Mouse (Mus musculus) small intestine, adult 2 months (tissue): ENCODE data around the gene Aif1. TPM values are rescaled to one million over a fixed set of nuclear protein-coding genes. Genes with fewer than 3 reads are reported as not detected.

Experiments used
- H3K27ac ChIP-seq: fragments of 200-500 bp; 2 replicates; pipeline ENCODE4 v1.5.1; 2012; ENCODE audit warnings: low read depth, low read length, control low read depth, inconsistent platforms; ENCODE audit not compliant: insufficient read depth
- H3K27me3 ChIP-seq: fragments of 200-500 bp; 2 replicates; pipeline ENCODE4 v1.6.1; 2012; ENCODE audit warnings: mild to moderate bottlenecking, moderate library complexity, low read length, inconsistent platforms; ENCODE audit not compliant: control insufficient read depth, insufficient read depth
- H3K36me3 ChIP-seq: fragments of 200-500 bp; 2 replicates; pipeline ENCODE4 v1.6.1; 2012; ENCODE audit warnings: mild to moderate bottlenecking, low read length, control low read depth, inconsistent platforms; ENCODE audit not compliant: control insufficient read depth, insufficient read depth
- H3K4me1 ChIP-seq: fragments of 200-500 bp; 2 replicates; pipeline ENCODE4 v1.6.1; 2012; ENCODE audit warnings: low read length, inconsistent platforms, mixed read lengths; ENCODE audit not compliant: control insufficient read depth, insufficient read depth, insufficient read length
- H3K4me3 ChIP-seq: fragments of 200-500 bp; 2 replicates; pipeline ENCODE4 v1.5.1; 2012; ENCODE audit warnings: low read depth, mild to moderate bottlenecking, control low read depth, inconsistent platforms, low read length, moderate library complexity
- CTCF ChIP-seq: fragments of 200-500 bp; IDR thresholded peaks from 2 replicates; pipeline ENCODE4 v1.5.1; 2012; ENCODE audit warnings: low read depth, mild to moderate bottlenecking, control low read depth, inconsistent platforms, low read length, moderate library complexity, mixed read lengths; ENCODE audit not compliant: insufficient replicate concordance, insufficient read length; ENCODE audit errors: extremely low read depth
- POLR2A ChIP-seq: fragments of 200-500 bp; IDR thresholded peaks from 2 replicates; pipeline ENCODE4 v1.6.1; 2012; ENCODE audit warnings: low read depth, mild to moderate bottlenecking, control low read depth, inconsistent platforms, low read length, moderate library complexity
- WGBS: fragments of 180-500 bp; shearing (Covaris S2); methylation state at CpG from one replicate; pipeline ENCODE4 v1.1.7; 2018; 5-methylcytosine and 5-hydroxymethylcytosine counted together
- polyA plus RNA-seq: library from polyadenylated mRNA; depleted of rRNA; stranded (reverse); fragments of >200 nt; gene quantifications from 2 replicates; pipeline ENCODE4 v1.2.3, GENCODE M21; 2012

Gene Aif1
- polyA plus RNA-seq, 1 experiment, result 1.6 TPM

- Histone ChIP-seq H3K27ac (peak overlapping the region; percentile 13; the same call in 1 of the 2 replicates), H3K27me3 (no peaks in the 10 kb centered on the region)
Observed at GRCm38 (mm10) chr17:35187345-35187744, 11.5 kb upstream of the Aif1 start.

GRCm38 (mm10) chr17:35186681-35187080 lies 10.8 kb upstream of the Aif1 start:
- TF ChIP-seq POLR2A, result no peak; the same call in 1 of the 2 replicates
- TF ChIP-seq CTCF, result no peak
- WGBS, result 6% methylated on average over 4 of the region's 4 CpGs
- peak overlapping the region; percentile 19; the same call in 1 of the 2 replicates for H3K27ac ChIP-seq

More at GRCm38 (mm10) chr17:35187345-35187744, 11.5 kb upstream of the Aif1 start:
- H3K4me1 ChIP-seq, result no peaks in the 10 kb centered on the region; the same call in none of the 2 replicates
- TF ChIP-seq POLR2A (no peak), CTCF (no peak)
- H3K36me3 ChIP-seq, result no peaks in the 10 kb centered on the region
- no peak overlapping the region for H3K4me3 ChIP-seq
- 70% methylated on average over 4 of the region's 4 CpGs for WGBS

GRCm38 (mm10) chr17:35185639-35186611 lies 10.1 kb upstream of the Aif1 start:
- WGBS, result 3% methylated on average over 18 of the region's 18 CpGs
- Histone ChIP-seq H3K27me3 (no peaks in the 10 kb centered on the region), H3K4me3 (peak overlapping the region; percentile 33), H3K27ac (peak overlapping the region; percentile 68), H3K36me3 (no peaks in the 10 kb centered on the region), H3K4me1 (no peaks in the 10 kb centered on the region; the same call in none of the 2 replicates)
- TF ChIP-seq CTCF (no peak), POLR2A (no peak)

More at GRCm38 (mm10) chr17:35186681-35187080, 10.8 kb upstream of the Aif1 start:
- H3K4me3 ChIP-seq, result peak overlapping the region; percentile 33
- H3K27me3 ChIP-seq, result no peaks in the 10 kb centered on the region
- H3K36me3 ChIP-seq, result no peaks in the 10 kb centered on the region
- no peaks in the 10 kb centered on the region; the same call in none of the 2 replicates for H3K4me1 ChIP-seq

GRCm38 (mm10) chr17:35180093-35180492 lies 4.2 kb upstream of the Aif1 start:
- TF ChIP-seq CTCF (no peak), POLR2A (no peak)
- H3K4me1 ChIP-seq, result no peaks in the 10 kb centered on the region
- H3K27me3 ChIP-seq, result no peaks in the 10 kb centered on the region
- WGBS, result 82% methylated on average over 5 of the region's 5 CpGs
- H3K4me3 ChIP-seq, result no peak overlapping the region
- H3K27ac ChIP-seq, result no peak overlapping the region
- H3K36me3 ChIP-seq, result no peaks in the 10 kb centered on the region

DNA sequence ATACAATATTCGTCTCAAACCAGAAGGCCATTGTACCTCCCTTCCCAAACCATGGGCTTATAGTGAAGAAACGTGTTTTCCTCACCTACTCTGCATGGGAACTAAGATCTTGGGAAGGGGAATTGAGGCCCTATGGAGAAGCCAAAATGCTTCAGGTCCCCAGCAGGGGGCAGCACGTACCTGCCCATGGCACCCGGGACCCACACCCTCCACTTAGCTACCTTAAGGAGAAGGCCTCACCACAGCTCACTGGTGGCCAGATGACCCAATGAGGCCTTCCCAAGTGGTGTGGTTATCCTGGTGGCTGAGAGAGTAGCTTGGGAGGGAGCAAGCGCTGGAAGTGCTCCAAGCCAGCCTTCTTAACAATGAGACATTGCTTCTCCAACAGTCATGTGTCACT lies 2.7 kb upstream of the Aif1 start:
- whole genome bisulfite sequencing, result 18% methylated on average over 5 of the region's 5 CpGs

DNA sequence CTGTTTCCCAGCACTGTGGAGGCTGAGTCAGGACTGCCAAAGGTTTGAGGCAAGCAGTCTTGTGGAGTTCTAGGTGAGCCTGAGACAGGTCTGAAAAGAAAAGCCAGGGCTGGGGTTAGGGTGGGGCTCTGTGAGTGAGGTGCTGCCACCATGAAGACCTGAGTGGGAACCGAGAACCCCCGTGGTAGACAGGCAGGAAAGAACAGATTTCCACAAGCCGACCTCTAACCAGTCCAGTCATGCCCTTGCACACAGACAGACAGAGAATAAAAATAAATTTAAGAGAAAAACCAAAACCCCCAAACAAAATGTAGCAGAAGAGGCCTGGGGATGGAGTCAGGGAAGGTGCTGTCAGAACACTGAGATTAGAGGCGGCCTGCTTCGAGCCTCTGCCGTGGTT lies 486 bp downstream of the Aif1 start:
- no peaks in the 10 kb centered on the region for H3K27me3 ChIP-seq
- WGBS, result 75% methylated on average over 6 of the region's 6 CpGs
- no peak overlapping the region for H3K27ac ChIP-seq
- TF ChIP-seq CTCF (no peak), POLR2A (no peak)
- peaks cover 18% of the 10 kb centered on the region for H3K4me1 ChIP-seq
- H3K36me3 ChIP-seq, result no peaks in the 10 kb centered on the region
- no peak overlapping the region for H3K4me3 ChIP-seq

More for the DNA sequence above, 2.7 kb upstream of the Aif1 start:
- no peak overlapping the region for H3K4me3 ChIP-seq
- H3K4me1 ChIP-seq, result peaks cover 8% of the 10 kb centered on the region
- H3K36me3 ChIP-seq, result no peaks in the 10 kb centered on the region
- no peaks in the 10 kb centered on the region for H3K27me3 ChIP-seq
- TF ChIP-seq CTCF, result peak; percentile 93
- no peak for TF ChIP-seq POLR2A
- H3K27ac ChIP-seq, result no peak overlapping the region
